Mouse (Mus musculus) cortical plate, adult 2 months (tissue): Measurements from ENCODE around the gene Ftcd. TPM values are rescaled to one million over a fixed set of nuclear protein-coding genes. Genes with fewer than 3 reads are reported as not detected.

ENCODE experiments used
- H3K27ac ChIP-seq: fragments of 200-500 bp; 2 replicates; pipeline ENCODE4 v1.5.1; 2012; ENCODE audit warnings: low read length, control low read depth, inconsistent platforms; ENCODE audit not compliant: insufficient read depth
- H3K4me1 ChIP-seq: fragments of 200-500 bp; 2 replicates; pipeline ENCODE4 v1.6.1; 2011; ENCODE audit warnings: low read length; ENCODE audit not compliant: control insufficient read depth, insufficient read depth
- H3K4me3 ChIP-seq: fragments of 200-500 bp; 2 replicates; pipeline ENCODE4 v1.5.1; 2011; ENCODE audit warnings: mild to moderate bottlenecking, low read length, control low read depth; ENCODE audit not compliant: insufficient read depth
- CTCF ChIP-seq: fragments of 200-500 bp; IDR thresholded peaks from 2 replicates; pipeline ENCODE4 v1.5.1; 2011; ENCODE audit warnings: mild to moderate bottlenecking, control low read depth, low read length; ENCODE audit not compliant: insufficient read depth; ENCODE audit errors: extremely low read depth
- POLR2A ChIP-seq: fragments of 200-500 bp; IDR thresholded peaks from 2 replicates; pipeline ENCODE4 v1.6.1; 2011; ENCODE audit warnings: mild to moderate bottlenecking, low read length, control low read depth; ENCODE audit not compliant: insufficient read depth; ENCODE audit errors: extremely low read depth
- polyA plus RNA-seq: library from polyadenylated mRNA; depleted of rRNA; stranded (reverse); fragments of >200 nt; gene quantifications from 2 replicates; pipeline ENCODE4 v1.2.3, GENCODE M21; 2012; rRNA removed

Gene Ftcd
- polyA plus RNA-seq, 1 experiment = 0.04 TPM

DNA sequence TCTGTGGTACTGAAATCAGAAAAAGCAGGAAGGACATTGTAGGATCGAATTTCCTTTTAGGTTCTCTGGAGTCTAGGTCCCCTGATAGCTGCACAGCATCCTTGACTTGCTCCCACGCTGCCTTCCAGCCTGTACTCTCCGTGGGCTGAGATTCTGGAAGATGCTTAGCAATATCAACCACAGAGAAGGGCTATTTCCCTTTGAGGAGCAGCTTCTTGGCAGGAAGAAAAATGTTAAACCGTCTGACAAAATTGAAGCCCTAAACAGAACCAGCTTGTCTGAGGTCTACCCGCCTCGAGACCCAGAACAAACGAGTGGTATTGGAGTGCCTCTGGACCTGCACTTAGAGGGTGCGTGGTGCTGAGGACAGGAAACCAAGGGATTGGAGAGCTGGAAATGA is 57.2 kb downstream of the Ftcd start:
- no peak overlapping the region for H3K4me3 ChIP-seq

DNA sequence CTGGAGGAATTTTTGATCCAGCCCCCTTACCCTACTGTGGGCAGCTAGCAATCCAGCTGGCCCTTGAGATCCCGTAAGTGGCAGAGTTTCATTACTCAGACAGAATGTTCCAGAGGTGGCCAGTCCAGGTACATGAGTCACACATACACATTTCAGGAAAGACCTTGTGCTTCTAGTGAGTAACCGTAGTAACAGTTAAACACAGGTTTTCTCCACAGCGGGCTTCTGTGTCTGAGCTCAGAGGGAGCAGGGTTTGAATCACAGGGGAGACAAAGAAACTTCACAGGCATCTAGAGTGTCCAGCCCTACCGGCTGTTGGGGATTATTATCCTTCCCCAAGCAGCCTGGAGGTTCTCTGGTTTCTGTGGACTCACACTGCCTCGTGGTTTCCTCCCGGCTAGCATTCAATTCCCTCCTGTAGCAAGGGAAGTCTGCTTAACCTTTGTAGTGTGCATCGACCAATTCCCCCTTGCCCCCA is 58.7 kb downstream of the Ftcd start:
- Histone ChIP-seq H3K4me1 (no peaks in the 10 kb centered on the region; the same call in 1 of the 2 replicates), H3K27ac (no peak overlapping the region), H3K4me3 (no peak overlapping the region)
- TF ChIP-seq POLR2A = no peak
- TF ChIP-seq CTCF = no peak

More for the DNA sequence above, 57.2 kb downstream of the Ftcd start:
- Histone ChIP-seq H3K27ac (peak overlapping the region; percentile 16; the same call in 1 of the 2 replicates), H3K4me1 (no peaks in the 10 kb centered on the region; the same call in 1 of the 2 replicates)
- TF ChIP-seq CTCF = no peak
- TF ChIP-seq POLR2A = no peak

DNA sequence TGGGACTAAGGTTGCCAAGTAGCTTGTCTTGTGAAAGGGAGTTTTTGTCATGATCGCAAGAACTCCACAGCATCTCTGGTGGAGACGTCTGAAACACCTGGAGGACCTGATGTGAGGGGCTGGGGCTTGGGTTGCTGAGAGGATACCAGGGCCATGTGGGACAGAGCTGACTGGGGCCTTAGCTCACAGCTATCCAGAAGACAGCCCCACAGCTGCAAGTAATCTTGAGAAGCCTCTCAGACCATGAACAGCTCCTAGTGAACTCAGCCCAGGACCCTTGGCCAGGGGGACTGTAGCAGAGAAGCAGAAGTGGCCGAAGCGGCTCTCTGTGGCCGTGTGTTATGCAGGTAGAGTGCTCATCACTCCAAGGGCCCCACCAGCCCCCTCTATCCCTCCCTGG is 59.1 kb downstream of the Ftcd start:
- TF ChIP-seq CTCF (no peak), POLR2A (no peak)
- H3K4me3 ChIP-seq = no peak overlapping the region
- no peaks in the 10 kb centered on the region; the same call in 1 of the 2 replicates for H3K4me1 ChIP-seq
- no peak overlapping the region for H3K27ac ChIP-seq

DNA sequence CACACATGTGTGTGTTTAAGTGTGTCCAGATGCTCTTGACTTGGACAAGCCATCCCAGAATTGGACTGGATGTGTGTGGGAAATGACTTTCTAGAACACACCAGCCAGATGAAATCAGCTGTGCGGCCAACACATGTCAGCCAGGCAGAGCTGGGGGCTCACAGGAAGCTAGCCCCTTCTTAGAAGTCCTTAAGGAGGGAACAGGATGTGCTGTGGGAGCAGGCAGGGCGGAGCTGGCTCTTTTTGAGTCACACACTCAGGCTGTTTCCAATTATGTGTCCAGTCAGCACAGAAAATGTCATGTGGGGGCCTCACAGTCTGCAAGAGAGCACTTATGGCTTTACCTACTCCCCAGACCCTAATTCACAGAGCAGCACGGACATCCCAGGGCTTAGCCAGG is 60.6 kb downstream of the Ftcd start:
- H3K4me3 ChIP-seq = no peak overlapping the region
- H3K4me1 ChIP-seq = no peaks in the 10 kb centered on the region; the same call in 1 of the 2 replicates
- no peak overlapping the region for H3K27ac ChIP-seq
- no peak for TF ChIP-seq CTCF
- no peak for TF ChIP-seq POLR2A

DNA sequence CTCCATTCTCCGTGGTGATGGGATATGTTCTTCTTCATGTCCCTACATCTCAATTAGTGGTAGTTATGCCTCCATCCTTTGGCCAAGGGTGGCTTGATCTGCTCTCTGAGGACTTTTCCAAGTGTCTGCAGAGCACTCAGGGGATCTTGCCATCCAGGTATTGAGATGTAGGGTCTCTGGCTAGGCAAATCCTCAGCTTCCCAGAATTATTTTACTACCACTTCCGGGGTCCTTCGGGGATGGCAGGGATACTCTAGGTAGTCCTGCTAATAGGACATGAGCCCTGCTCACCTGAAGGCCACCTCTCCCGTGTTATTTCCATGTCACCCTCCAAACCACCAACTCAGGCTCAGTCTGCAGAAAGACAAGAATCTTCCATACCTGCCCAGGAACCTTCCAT is 61.2 kb downstream of the Ftcd start:
- H3K4me3 ChIP-seq = no peak overlapping the region
- TF ChIP-seq CTCF = no peak
- no peak for TF ChIP-seq POLR2A
- H3K4me1 ChIP-seq = no peaks in the 10 kb centered on the region; the same call in 1 of the 2 replicates
- no peak overlapping the region for H3K27ac ChIP-seq

Other genes with a start within 250 kb of the Ftcd start
- gene Dip2a, start 230.4 kb upstream of the Ftcd start, polyA plus RNA-seq = 48.7 and 49.2 TPM in 2 replicates
- not detected in 2 replicates for gene AC141477.1, start 135.2 kb upstream of the Ftcd start, polyA plus RNA-seq
- 25.2 and 29.3 TPM in 2 replicates for gene Pcnt, start 132.9 kb upstream of the Ftcd start, polyA plus RNA-seq
- 0.23 TPM in 1 of 2 replicates, not detected in the other for gene 2610028H24Rik, start 126.6 kb upstream of the Ftcd start, polyA plus RNA-seq
- gene Mcm3ap, start 106.7 kb upstream of the Ftcd start, polyA plus RNA-seq = 56.0 and 59.4 TPM in 2 replicates
- 3.6 and 3.8 TPM in 2 replicates for gene Ybey, start 106.5 kb upstream of the Ftcd start, polyA plus RNA-seq
- gene Lss, start 44.1 kb upstream of the Ftcd start, polyA plus RNA-seq = 30.9 and 31.0 TPM in 2 replicates
- 0.09 and 0.42 TPM in 2 replicates for gene Spatc1l, start 13.4 kb upstream of the Ftcd start, polyA plus RNA-seq
- 19.5 and 22.7 TPM in 2 replicates for gene Col6a2, start 48.0 kb downstream of the Ftcd start, polyA plus RNA-seq
- 90.2 and 91.3 TPM in 2 replicates for gene Col6a1, start 150.5 kb downstream of the Ftcd start, polyA plus RNA-seq